Mouse (Mus musculus) liver, embryonic 11.5 days (tissue): ENCODE measurements around the gene Dlat. TPM values are rescaled to one million over a fixed set of nuclear protein-coding genes. Genes with fewer than 3 reads are reported as not detected.

Experiments
- ATAC-seq: fragments of 200-750 bp; cut with Nextera tagmentation; replicated peaks from 2 replicates; pipeline ENCODE4 v1.8.0; 2017; ENCODE audit warnings: moderate number of reproducible peaks, mild to moderate bottlenecking, moderate TSS enrichment, moderate library complexity; ENCODE audit not compliant: low FRiP score
- DNase-seq: peaks from one replicate; pipeline ENCODE4 v3.0.0-alpha.2; 2017; ENCODE audit warnings: low spot score
- H3K27ac ChIP-seq: fragments of 300-500 bp; sonication (generic); 2 replicates; pipeline ENCODE4 v1.5.1; 2014; ENCODE audit warnings: mild to moderate bottlenecking, low read depth, low read length, control low read depth
- H3K27me3 ChIP-seq: fragments of 300-500 bp; sonication (generic); replicated peaks from 2 replicates; pipeline ENCODE4 v1.6.1; 2014; ENCODE audit warnings: low read length, mixed read lengths; ENCODE audit not compliant: control insufficient read depth, insufficient read depth
- H3K36me3 ChIP-seq: fragments of 300-500 bp; sonication (generic); 2 replicates; pipeline ENCODE4 v1.6.1; 2014; ENCODE audit warnings: mild to moderate bottlenecking, low read length, moderate library complexity, mixed read lengths; ENCODE audit not compliant: control insufficient read depth, insufficient read depth
- H3K4me1 ChIP-seq: fragments of 300-500 bp; sonication (generic); replicated peaks from 2 replicates; pipeline ENCODE4 v1.6.1; 2014; ENCODE audit warnings: low read length, mixed read lengths; ENCODE audit not compliant: control insufficient read depth, insufficient read depth
- H3K4me2 ChIP-seq: fragments of 300-500 bp; sonication (generic); 2 replicates; pipeline ENCODE4 v1.6.1; 2014; ENCODE audit warnings: mild to moderate bottlenecking, control low read depth, moderate library complexity
- H3K4me3 ChIP-seq: fragments of 300-500 bp; sonication (generic); 2 replicates; pipeline ENCODE4 v1.5.1; 2014; ENCODE audit warnings: low read depth, low read length, control low read depth
- H3K9ac ChIP-seq: fragments of 300-500 bp; sonication (generic); 2 replicates; pipeline ENCODE4 v1.6.1; 2014; ENCODE audit warnings: low read depth, low read length, control low read depth
- H3K9me3 ChIP-seq: fragments of 300-500 bp; sonication (generic); 2 replicates; pipeline ENCODE4 v1.6.1; 2016; ENCODE audit warnings: low read length, inconsistent platforms, mixed read lengths; ENCODE audit not compliant: control insufficient read depth
- WGBS: fragments of 180-500 bp; shearing (Covaris S2); extraction: QIAGEN DNeasy Blood & Tissue Kit; methylation state at CpG from one replicate; pipeline ENCODE4 v1.1.7; 2014; 5-methylcytosine and 5-hydroxymethylcytosine counted together
- polyA plus RNA-seq: library from polyadenylated mRNA; unstranded; fragments of >200 nt; fragmentation: Nextera tagmentation; extraction: Ambion mirVana; gene quantifications from 2 replicates; pipeline ENCODE4 v1.2.1, GENCODE M21; 2014

Gene Dlat
- polyA plus RNA-seq, 1 experiment from 2014 or later = 77.3 TPM

DNA sequence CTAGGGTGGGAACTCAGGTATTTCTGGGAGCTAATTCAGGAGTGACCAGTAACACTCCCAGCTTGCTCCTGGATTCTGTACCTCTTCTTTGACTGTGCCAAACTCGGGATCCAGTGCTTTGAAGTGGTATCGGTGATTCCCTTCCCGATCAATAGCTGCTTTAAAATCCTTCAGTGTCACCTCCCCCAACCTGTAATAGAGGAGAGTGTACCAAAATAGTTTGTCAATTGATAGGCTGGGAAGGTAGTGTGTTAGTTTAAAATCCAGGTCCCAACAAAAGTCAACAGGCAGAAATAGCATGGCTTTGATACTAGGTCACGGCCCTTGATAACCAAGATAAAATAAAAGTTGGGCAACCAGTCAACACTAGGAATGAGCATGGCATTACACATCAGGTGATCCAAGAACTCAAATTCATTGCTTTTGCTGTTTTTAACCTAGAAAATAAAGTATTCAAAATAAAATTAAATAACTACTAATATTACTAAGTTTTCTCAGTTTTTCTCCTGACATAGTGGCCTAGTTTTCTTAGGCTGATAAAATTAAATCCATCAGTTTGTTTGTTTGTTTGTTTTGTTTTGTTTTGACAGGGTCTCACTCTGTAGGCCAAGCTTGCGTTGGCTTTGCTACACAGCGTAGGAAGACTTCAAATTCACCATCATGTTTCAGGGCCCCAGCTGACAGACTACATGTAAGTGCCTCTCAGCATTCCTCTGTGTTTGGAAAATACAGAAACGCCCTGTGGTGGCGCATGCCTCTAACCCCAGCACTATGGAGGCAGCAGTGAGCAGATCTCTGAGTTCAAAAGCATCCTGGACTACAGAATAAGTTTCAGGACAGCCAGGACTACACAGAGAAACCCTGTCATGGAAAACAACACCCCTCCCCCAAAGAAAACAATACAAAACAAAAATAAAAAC is 8.3 kb upstream of the Dlat start:
- 76% methylated on average over 8 of the region's 8 CpGs for WGBS
- H3K27me3 ChIP-seq = no peaks in the 10 kb centered on the region
- H3K4me1 ChIP-seq = peaks cover 3% of the 10 kb centered on the region
- H3K9me3 ChIP-seq = no peaks in the 10 kb centered on the region
- no peak overlapping the region for H3K27ac ChIP-seq
- H3K4me3 ChIP-seq = no peak overlapping the region
- no peak overlapping the region for H3K9ac ChIP-seq
- H3K4me2 ChIP-seq = no peak overlapping the region
- H3K36me3 ChIP-seq = no peaks in the 10 kb centered on the region
- no peak for DNase-seq
- ATAC-seq = no peak

DNA sequence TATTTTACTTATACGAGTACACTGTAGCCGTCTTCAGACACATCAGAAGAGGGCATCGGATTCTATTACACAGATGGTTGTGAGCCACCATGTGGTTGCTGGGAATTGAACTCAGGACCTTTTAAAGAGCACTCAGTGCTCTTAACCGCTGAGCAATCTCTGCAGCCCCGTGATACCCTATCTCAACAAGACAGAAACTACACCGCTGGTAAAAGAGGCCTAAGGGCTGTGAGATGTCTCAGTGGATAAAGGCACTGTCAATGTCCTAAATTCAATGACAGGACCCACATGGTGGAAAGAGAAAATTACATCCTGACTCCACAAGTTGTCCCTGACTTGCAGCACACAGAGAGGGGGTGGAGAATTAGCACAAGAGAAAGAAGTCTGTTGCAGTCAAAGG is 6.9 kb upstream of the Dlat start:
- H3K4me1 ChIP-seq = peaks cover 3% of the 10 kb centered on the region
- peak; percentile 62; the same call in 1 of the 2 replicates for ATAC-seq
- no peaks in the 10 kb centered on the region for H3K27me3 ChIP-seq
- no peak overlapping the region for H3K9ac ChIP-seq
- DNase-seq = no peak
- H3K4me2 ChIP-seq = no peak overlapping the region
- H3K27ac ChIP-seq = no peak overlapping the region
- no peaks in the 10 kb centered on the region for H3K36me3 ChIP-seq
- 62% methylated on average over 6 of the region's 6 CpGs for WGBS
- no peaks in the 10 kb centered on the region for H3K9me3 ChIP-seq
- no peak overlapping the region for H3K4me3 ChIP-seq

DNA sequence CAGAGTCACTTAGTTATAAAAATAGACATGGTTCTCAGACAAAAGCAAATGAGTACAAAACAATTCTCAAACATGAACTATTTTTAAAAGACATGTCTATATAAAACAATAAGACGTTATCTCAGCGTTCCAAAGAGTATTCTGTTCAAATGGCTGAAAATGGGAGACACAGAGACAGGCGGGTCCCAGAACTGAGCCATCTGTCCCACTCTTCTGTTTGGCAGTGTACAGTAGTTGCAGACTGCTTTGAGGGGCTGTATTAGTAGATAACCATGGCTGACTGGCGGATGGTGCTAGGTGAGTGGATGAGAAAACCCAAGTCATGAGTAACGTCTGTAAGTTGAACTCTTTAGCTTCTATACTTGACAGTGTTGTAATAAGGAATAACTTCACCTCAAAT is 5.2 kb upstream of the Dlat start:
- ATAC-seq = no peak
- Histone ChIP-seq H3K4me3 (no peak overlapping the region), H3K9ac (no peak overlapping the region), H3K36me3 (no peaks in the 10 kb centered on the region), H3K4me2 (no peak overlapping the region), H3K27me3 (no peaks in the 10 kb centered on the region), H3K9me3 (no peaks in the 10 kb centered on the region), H3K27ac (no peak overlapping the region), H3K4me1 (peaks cover 6% of the 10 kb centered on the region)
- DNase-seq = no peak
- WGBS = 81% methylated on average over 5 of the region's 5 CpGs

GRCm38 (mm10) chr9:50660431-50660830 is 851 bp upstream of the Dlat start:
- H3K9me3 ChIP-seq = no peaks in the 10 kb centered on the region
- ATAC-seq = no peak
- H3K4me1 ChIP-seq = peaks cover 9% of the 10 kb centered on the region; the same call in 1 of the 2 replicates
- H3K27ac ChIP-seq = no peak overlapping the region
- DNase-seq = peak; percentile 55
- peaks cover 7% of the 10 kb centered on the region for H3K36me3 ChIP-seq
- H3K9ac ChIP-seq = peak overlapping the region; percentile 93
- 27% methylated on average over 12 of the region's 12 CpGs for WGBS
- H3K4me3 ChIP-seq = peak overlapping the region; percentile 96
- peak overlapping the region; percentile 67 for H3K4me2 ChIP-seq
- H3K27me3 ChIP-seq = no peaks in the 10 kb centered on the region

- Histone ChIP-seq H3K4me3 (peak overlapping the region; percentile 96), H3K27me3 (no peaks in the 10 kb centered on the region), H3K9me3 (no peaks in the 10 kb centered on the region), H3K4me2 (peak overlapping the region; percentile 67), H3K4me1 (peaks cover 9% of the 10 kb centered on the region; the same call in 1 of the 2 replicates), H3K27ac (peak overlapping the region; percentile 75), H3K36me3 (peaks cover 8% of the 10 kb centered on the region), H3K9ac (peak overlapping the region; percentile 93)
- ATAC-seq (peak; percentile 51), DNase-seq (no peak)
- WGBS = under 1% methylated on average over 28 of the region's 28 CpGs
Measured at GRCm38 (mm10) chr9:50658941-50659388, 615 bp downstream of the Dlat start.

GRCm38 (mm10) chr9:50658391-50658790 is 1.2 kb downstream of the Dlat start:
- DNase-seq = no peak
- Histone ChIP-seq H3K27ac (no peak overlapping the region), H3K27me3 (no peaks in the 10 kb centered on the region), H3K9me3 (no peaks in the 10 kb centered on the region), H3K9ac (peak overlapping the region; percentile 93), H3K4me3 (peak overlapping the region; percentile 96), H3K4me1 (peaks cover 9% of the 10 kb centered on the region; the same call in 1 of the 2 replicates), H3K36me3 (peaks cover 10% of the 10 kb centered on the region), H3K4me2 (peak overlapping the region; percentile 67)
- 16% methylated on average over 5 of the region's 5 CpGs for WGBS
- no peak for ATAC-seq

DNA sequence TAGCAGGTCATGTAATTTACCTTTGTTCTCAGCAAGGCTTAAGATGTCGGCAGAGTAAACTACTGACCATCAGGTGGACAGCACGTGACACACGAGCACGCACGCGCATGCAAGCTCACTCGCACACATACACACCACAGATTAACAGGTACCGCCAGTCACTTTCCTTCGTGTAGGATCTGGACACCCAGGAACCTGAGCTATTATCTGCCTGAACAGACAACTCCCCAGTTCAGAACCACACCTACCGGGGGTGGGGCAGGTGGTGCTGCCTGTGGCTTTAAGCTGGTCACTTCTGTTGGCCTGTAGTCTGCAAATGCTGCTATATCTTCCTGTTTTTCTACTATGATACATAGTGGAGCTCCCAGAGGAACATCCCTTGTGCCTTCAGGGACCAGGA is 9.1 kb downstream of the Dlat start:
- DNase-seq = no peak
- 76% methylated on average over 10 of the region's 10 CpGs for WGBS
- peaks cover 44% of the 10 kb centered on the region for H3K36me3 ChIP-seq
- ATAC-seq = peak; percentile 90
- no peak overlapping the region for H3K27ac ChIP-seq
- H3K9ac ChIP-seq = no peak overlapping the region
- H3K9me3 ChIP-seq = no peaks in the 10 kb centered on the region
- H3K27me3 ChIP-seq = no peaks in the 10 kb centered on the region
- H3K4me1 ChIP-seq = no peaks in the 10 kb centered on the region; the same call in 1 of the 2 replicates
- no peak overlapping the region for H3K4me2 ChIP-seq
- no peak overlapping the region for H3K4me3 ChIP-seq

GRCm38 (mm10) chr9:50646826-50647370 is 12.7 kb downstream of the Dlat start:
- peaks cover 55% of the 10 kb centered on the region for H3K36me3 ChIP-seq
- H3K27me3 ChIP-seq = no peaks in the 10 kb centered on the region
- H3K27ac ChIP-seq = no peak overlapping the region
- H3K4me2 ChIP-seq = no peak overlapping the region
- DNase-seq (no peak), ATAC-seq (no peak)
- H3K4me3 ChIP-seq = no peak overlapping the region
- no peaks in the 10 kb centered on the region for H3K9me3 ChIP-seq
- H3K4me1 ChIP-seq = no peaks in the 10 kb centered on the region; the same call in 1 of the 2 replicates
- WGBS = 84% methylated on average over 10 of the region's 10 CpGs
- no peak overlapping the region for H3K9ac ChIP-seq
